ENCODE assay signal across 12 mouse cellular contexts in genomic region chr5:111344721-111345400, GRCm38 (mm10).
"Had no signal": no experiment of that assay in that cellular context is flagged by ENCODE, and none has a peak within 500 bp of the region (broad histone marks: within the 10 kb centered on the region; RNA-seq: fewer than 3 reads in every experiment).

No protein-coding gene starts in this region.

- DNase-seq: retina, postnatal 1 day; right cerebral cortex, adult 18-20 months; right cerebral cortex, postnatal 14 days; right cerebral cortex, postnatal 25 days; right cerebral cortex, postnatal 4 days; spleen, adult 18-20 months; thymus, adult 18-20 months; thymus, adult 2 months; thymus, postnatal 14 days; thymus, postnatal 25 days; thymus, postnatal 36 days; thymus, postnatal 4 days had no signal
